Mouse (Mus musculus) kidney, adult 2 months (tissue): ENCODE measurements around the gene Dis3.

Experiments
- CTCF ChIP-seq: fragments of 200-500 bp; conservative IDR thresholded peaks from 2 replicates; pipeline ENCODE4 v1.5.1; 2011; ENCODE audit warnings: low read depth, mild to moderate bottlenecking, control low read depth, low read length, moderate library complexity, mixed read lengths; ENCODE audit not compliant: insufficient read depth, insufficient read length
- POLR2A ChIP-seq: fragments of 200-500 bp; IDR thresholded peaks from one replicate; pipeline ENCODE4 v1.6.1; 2011; ENCODE audit warnings: low read depth, low read length, control low read depth

- no peak for TF ChIP-seq POLR2A
- TF ChIP-seq CTCF, result no peak
Observed at GRCm38 (mm10) chr14:99124076-99124475, 24.5 kb upstream of the Dis3 start.
